Mouse (Mus musculus) MN1 (cell line): Measurements from ENCODE around the gene Supt6.

Experiments used
- DNase-seq: peaks from one replicate; pipeline ENCODE4 v3.0.0-alpha.2; 2016; ENCODE audit warnings: low spot score

Supt6 gene

DNA sequence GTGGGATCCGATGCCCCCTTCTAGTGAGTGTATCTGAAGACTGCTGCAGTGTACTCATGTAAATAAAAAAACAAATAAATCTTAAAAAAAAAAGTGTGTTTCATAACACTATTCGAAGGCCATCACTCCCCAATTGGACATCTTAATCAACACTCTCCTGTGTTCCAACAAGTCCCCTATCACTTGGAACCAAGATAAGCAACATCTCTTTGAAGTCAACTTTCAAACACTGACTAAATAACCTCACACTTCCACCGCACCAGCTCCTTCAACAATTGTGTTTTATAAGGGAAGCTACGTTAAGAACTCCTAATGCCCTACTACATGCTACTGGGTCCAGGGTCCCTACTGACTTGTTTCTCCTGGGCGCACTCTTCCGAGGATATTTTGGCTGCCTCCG, 63.3 kb downstream of the Supt6 start:
- DNase-seq, result no peak

DNA sequence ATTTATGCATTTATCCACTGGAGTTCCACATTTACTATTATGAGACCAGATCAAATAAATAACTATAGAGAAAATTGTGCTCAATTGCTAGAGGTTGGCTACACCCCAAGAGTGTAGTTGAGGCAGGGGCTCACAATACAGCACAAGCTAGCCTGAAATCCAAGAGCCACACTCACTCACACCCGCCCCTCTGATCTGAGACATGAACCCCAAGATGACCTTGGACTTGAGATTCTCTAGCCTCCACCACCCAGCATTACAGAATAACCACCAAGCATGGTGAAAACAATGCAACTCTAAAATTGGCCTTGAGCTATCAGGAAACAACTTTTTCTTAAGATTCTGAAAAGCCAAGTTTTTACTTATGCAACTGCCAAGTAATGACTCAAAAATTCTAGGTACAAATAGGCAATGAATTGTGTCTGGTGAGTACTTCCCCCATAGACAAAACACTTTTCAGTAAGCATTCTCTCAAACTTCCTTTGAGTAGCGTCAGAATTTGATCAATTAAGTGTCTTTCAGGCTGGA, 63.9 kb downstream of the Supt6 start:
- DNase-seq, result no peak

DNA sequence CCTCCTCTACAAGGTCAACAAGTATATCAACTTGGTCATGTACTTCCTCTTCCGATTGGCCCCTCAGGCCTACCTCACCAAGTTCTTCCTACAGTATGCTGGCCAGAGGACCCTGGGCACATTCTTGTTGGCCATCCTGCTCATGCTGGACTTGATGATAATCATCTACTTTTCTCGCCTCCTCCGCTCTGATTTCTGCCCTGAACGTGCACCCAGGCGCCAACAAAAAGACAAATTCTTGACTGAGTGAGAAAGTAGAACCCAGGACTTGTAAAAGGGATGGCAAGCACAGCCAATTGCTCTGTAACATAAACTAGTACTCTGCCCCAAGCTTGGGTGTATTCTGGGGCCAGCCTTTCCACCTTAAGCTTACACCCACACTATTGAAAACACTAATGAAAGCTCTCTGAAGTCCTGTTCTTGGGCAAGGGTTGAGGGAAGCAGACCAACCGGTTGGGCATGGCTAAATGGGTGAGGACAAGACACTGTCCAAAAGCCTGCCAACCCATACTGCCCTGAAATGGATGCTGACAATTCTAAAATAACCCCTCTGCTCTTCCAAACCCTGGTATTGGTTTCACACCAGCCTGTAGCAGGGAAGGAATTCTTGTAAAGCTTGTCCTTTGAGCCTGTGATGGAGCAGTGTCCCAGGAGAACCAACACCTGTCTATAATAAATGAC, 65.6 kb downstream of the Supt6 start:
- DNase-seq, result no peak

GRCm38 (mm10) chr11:78179438-78179999, 66.3 kb downstream of the Supt6 start:
- DNase-seq, result no peak

DNA sequence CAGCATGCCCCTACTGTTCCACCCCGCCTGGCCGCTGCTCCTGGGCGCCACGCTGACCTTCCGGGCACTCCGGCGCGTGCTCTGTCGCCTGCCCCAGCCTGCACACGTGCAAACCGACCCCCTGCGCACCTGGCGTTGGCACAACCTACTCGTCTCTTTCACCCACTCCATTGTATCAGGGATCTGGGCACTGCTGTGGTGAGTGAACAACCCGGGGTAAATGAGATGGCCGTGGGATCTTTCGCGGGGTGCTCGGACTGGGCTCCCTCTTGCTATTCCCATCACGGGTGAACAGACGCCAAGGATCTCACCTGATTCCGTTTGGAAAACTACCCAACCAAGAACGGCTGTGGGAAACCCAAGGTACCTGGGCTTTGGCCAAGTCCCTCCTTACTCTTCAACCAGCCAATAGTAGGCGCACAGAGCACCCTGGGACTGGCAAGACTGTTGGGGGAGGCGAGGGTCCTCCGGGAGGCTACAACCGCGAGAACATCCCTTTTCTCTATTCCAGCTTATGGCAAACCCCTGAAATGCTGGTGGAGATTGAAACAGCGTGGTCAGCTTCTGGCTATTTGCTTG, 66.8 kb downstream of the Supt6 start:
- peak; percentile 80 for DNase-seq

DNA sequence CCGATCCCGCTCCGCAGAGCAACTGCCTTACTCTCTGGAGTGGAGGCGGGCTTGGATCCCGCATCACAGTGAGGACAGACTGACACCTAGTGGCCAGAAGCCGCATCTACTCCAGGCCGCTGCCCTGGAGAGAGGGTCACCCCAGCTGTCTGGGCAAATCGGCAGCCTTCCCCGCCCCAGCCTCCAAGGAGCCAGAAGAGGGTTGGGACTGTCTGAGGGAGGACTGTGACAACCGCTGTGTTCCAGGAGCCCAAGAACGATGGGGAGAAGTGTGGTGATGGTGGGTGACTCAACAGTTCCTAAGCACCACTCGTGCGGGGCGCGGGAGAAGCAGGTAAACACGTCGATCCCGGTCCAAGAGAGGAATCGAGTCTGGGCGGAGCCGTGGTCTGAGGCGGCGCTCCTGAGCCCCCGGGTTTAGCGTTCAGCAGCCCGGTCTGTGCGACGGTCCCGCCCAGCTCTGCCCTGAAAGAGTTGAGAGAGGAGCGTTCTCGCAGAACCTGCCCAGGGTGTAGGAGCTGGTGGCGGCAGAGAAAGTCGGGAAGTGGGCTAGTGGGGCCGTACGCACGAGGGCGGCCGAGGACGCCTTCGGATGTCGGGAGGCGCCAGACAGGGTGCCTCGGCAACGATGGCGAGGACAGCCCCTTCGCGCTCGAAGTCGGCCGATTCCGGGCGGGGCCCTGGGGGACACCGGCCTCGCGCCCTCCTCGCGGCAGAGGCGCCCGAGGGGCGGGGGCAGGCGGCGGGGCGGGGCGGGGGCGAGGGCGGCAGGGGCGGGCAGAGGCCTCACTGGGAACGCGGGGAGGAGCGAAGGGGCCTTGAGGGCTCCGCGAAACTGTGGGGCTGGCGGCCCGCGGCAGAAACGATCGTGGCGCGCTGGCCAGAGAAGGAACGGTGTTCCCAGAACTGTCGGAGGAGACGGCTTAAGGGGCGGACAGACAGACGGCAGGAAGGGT, 67.6 kb downstream of the Supt6 start:
- peak; percentile 96 for DNase-seq

DNA sequence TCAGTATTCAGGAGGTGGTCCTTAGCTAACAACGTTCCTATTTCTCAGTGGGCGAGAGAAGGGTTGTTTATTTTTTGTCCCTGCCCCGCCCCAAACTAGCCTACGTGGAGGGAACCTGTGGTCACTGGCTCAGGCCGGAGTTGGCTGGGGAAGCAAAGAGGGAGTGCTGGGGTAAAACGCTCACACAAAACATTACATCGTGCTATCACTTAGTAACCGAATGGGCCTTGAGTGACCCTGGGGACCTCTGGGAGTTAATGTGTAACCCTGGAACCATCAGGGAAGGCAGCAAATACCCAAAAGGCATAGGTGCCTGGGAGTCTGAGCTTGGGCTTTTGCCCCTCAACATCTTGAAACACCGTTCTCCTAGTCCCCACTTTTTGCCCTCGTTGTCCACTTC, 68.3 kb downstream of the Supt6 start:
- no peak for DNase-seq

DNA sequence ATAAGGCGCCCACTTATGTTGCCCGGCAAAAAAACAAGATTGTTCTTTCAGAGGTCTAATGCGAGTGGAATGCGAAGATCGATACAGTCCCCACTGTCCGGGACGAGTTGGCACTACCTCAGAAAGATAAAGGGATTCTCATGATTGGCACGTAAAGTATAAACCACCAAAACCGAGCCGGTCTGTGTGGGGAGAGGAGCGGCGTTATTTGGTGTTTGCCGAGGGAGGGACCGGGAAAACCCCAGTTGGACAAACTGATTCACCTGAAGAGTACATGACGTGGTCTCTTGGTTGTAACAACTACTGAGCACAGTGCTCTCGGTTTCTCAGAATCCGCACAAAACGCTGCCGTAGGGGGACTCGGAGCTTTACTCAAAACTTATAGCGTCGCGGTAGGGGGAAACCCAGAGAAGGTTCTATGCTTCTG, 68.9 kb downstream of the Supt6 start:
- DNase-seq, result no peak

GRCm38 (mm10) chr11:78176402-78176862, 69.4 kb downstream of the Supt6 start, which contains the start of the genes Nek8 and Tlcd1:
Gene Nek8 (minus strand): TSS chr11:78176675.
Gene Tlcd1 (plus strand): TSS chr11:78176711.
- no peak for DNase-seq

GRCm38 (mm10) chr11:78175771-78176401, 69.9 kb downstream of the Supt6 start:
- peak; percentile 87 for DNase-seq

DNA sequence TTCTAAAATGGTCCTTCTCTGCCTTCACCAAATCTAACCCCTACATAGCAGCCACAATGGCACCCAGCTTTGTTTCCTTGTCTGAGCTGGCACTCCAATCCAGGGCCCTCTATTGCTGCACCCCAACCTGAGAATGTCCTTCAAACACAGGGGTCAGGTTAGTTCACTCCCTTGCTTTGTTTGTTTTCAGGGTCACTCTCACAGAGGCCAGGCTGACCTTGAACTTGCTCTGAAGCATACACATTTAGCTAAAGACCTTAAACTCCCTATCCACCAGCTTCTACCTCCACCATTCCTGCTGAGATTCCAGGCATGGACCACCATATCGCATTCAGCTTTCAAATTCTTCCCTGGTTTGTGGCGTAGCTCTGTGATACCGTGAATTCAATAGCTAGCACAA, 71.3 kb downstream of the Supt6 start:
- DNase-seq, result no peak

- peak; percentile 64 for DNase-seq
Measured at GRCm38 (mm10) chr11:78172748-78173383, 72.9 kb downstream of the Supt6 start.

DNA sequence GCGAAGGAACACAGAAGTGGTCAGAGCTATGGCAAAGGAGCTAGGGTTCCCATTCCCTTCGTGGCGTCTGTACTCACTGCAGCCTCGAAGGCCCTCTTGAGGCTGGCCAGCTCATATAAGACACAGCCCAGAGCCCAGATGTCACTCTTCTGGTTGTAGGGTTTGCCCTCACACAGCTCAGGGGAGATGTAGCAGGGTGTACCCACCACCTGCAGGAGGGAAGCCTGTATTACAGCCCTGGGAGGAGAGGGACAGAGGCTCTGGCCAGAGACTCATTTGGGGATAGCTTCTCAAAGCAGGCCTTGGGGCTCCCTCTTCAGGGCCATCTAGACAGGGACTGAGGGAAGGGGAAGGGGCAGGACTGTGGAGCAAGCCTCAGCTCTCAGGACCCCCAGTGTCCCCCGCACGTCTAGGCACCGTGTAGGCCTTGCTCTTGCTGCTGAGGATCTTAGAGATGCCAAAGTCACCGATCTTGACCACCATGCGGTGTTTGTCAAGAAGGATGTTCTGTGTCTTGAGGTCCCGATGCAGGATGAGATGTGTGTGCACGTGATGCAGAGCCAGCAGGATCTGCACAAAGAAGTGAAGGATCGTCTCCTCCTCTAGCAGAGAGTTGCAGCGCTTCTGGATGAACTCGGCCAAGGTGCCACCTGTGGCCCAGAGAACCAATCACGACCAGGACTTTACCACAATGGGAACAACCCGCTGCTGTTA, 73.6 kb downstream of the Supt6 start:
- peak; percentile 82 for DNase-seq

DNA sequence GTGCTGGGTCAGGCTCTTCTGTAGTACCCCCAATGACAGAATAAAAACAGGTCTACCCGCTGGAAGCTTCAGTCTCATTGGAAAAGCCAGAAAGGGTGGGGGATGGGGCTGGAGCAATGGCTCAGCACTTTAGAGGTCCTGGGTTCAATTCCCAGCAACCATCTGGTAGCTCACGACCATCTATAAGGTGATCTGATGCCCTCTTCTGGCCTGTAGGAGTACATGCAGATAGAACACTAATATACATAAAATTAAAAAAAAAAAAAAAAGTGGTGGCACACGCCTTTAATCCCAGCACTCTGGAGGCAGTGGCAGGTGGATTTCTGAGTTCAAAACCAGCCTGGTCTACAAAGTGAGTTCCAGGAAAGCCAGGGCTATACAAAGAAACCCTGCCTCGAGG, 74.5 kb downstream of the Supt6 start:
- no peak for DNase-seq

DNA sequence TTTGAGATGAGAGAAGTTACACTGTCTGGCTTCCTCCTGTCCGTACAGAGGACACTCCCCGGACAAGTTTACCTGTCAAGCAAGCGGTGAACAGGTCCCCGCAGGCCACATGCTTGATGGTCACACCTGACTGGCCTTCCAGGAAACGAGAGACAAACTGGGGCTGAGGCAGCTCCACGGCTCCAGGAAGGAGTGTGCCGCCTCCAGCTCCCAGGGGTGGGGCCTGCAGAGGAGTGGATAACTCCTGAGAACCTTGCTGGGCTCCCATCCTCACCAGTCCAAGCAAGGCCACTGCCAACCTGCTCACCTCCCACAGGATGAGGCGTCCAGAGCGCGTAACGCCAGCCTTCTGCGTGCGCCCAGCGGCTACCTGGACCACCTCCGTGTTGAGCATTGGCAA, 75.5 kb downstream of the Supt6 start:
- no peak for DNase-seq

GRCm38 (mm10) chr11:78168541-78169468, 77.0 kb downstream of the Supt6 start:
- no peak for DNase-seq

GRCm38 (mm10) chr11:78167257-78167959, 78.4 kb downstream of the Supt6 start:
- DNase-seq, result no peak

GRCm38 (mm10) chr11:78166640-78167039, 79.1 kb downstream of the Supt6 start:
- no peak for DNase-seq

- DNase-seq, result no peak
Measured at GRCm38 (mm10) chr11:78166161-78166560, 79.6 kb downstream of the Supt6 start.
